Mouse (Mus musculus): ENCODE data around the gene Fam81a.

The Fam81a gene

DNA sequence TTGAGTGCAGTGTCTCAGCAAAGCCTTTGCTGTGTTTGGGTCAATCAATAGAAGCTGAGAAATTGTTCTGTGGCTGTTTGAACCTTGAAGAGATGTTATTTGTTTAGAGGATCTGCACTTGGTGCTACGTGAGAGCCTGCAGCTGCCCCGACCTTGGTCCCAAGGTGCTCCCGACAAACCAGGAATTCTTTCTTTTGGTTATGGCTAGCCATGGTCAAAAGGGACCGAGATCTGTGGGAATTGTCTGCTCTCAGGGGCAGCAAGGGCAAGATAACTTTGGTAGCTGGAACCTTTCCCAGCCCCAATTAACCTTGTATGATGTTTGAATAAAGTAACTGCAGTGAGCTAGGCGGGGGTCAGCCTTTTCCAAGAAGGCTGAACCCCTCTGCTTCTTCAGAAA lies 34.2 kb downstream of the Fam81a start:
- no peak for DNase-seq (ENCODE audit: low read depth)

DNA sequence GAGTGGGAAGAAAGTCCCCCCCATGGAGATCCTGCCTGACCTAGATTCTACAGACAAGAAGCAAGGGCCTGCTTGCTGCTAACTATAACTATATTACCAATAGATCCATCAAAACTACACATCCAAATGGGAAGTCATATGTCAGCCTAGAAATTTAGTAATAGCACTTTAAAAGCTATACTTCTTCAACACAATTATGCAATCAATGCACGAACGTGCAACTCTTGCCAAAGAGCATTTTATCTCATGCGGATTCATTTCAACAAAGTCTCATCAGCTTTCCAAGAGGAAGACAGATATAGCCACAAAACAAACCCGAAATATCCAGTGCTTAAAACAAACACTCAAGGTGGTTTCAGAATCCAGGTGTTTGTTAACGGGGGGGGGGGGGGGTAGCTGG lies 36.8 kb downstream of the Fam81a start:
- no peak for DNase-seq (ENCODE audit: low read depth)

DNA sequence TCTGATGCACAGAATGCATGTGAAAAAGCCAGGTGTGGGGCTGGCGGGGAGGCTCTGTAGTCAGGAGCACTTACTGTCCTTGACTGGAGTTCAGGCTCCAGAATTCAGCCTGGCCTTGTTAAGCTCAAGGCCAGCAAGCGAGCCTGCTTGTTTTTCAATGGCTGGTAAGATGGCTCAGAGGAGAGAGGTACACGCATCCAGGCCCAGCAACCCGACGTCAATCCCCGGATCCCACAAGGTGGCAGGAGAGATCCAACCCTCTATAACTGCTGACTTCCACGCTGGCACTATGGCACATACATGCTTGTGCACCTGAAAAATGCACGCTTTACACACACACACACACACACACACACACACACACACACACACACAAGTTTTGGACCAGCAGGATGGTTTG lies 39.3 kb downstream of the Fam81a start:
- no peak for DNase-seq (ENCODE audit: low read depth)

DNA sequence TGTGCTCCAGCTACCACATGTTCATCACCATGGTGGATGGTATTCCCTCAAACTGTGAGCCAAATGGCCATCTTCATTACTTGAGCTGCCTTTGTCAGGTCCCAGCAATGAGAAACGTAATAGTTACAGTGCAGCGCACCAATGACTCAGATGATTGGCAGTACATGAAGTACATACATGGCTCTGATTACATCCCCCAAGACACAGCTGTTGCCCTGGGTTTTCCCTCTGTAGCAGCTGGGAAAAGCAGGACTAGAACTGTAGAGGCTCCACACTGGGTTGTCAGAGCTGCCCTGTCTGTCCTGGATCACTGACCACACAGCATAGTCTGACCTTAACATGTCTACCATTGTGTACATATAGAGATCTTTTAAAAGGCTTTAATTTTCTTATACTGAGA lies 44.8 kb downstream of the Fam81a start:
- DNase-seq (ENCODE audit: low read depth), result no peak

DNA sequence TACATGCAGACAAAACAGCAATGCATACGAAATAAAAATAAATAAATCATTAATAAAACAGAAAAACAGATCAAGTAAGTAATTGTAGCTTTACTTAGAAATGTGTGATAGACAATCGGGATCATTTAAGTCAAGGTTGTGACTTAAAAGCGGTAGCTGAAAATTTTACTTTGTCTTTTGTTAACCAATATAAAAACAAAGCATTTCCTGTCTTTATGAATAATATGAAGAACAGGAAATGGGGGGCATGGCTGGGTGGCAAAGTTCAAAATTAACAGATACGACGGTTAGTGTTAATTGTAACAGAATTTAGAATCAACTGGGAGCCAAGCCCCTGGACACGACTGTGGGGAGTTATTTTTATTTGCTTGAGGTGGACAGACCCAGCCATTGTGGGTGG lies 47.3 kb downstream of the Fam81a start:
- no peak for DNase-seq (ENCODE audit: low read depth)

DNA sequence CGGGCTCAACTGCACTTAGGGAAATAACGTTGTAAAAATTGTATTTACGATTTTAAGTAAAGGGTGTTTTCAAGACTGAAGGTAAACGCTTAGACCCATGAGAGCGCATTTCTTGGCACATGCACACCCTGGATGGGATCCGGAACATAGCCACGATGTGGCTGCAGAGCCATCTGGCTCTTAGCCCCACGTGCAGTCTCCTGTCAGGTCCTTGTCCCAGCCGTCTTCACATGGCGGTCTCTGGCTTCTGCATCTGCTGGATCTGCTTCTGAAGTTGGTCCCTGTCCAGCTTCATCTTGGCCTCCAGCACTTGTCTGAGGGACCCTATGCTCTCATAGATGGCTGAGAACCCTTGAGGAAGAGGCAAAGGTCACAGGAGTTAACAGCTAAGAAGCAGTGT lies 51.8 kb downstream of the Fam81a start:
- no peak for DNase-seq (ENCODE audit: low read depth)

DNA sequence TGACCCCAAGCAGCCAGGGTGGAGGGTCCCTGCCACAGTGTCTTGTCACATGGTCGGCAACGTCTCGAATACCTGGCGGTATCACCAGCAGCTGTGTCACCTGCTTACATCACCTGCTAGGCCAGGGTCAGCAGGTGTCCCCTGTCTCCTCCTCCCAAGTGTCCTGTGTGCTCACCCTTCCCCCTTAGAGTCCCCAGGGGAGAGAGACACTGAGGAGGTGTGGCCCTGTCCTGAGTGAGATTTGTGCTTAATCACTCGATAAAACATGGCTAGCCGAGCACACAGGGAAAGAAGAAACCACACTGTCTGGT lies 53.6 kb downstream of the Fam81a start:
- DNase-seq (ENCODE audit: low read depth), result no peak

DNA sequence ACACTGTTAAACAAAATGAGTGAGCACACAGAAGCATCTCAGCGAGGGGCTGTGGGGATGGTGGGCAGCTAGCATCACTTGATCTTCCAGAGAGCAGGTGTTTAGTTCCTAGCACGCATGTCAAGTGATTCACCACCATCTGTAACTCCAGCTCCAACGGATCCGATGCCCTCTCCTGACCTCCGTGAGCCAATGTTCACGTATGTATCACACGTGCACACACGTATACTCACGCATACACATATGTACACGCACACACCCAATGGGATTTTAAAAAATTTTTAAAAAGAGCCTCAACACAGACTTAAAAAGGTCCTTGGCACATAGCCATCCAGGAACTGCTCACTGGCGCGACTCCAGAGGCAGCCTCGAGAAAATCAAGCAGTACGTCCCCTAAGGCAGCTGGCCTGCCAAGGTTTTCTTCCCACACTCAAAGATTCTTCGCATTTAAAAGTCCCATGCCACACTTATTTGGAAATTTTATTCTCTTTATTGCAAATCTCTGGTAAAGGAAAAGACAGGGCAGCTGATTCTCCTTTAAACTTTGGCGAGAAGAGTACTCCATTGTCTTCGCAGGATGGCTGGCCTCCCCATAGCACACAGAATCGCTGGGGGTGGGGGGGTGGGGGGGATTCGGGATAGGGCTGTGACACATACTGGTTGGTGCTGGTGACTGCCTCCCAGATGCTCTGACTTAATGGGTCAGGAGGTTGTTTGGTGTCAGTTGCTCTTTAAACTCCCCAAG lies 54.1 kb downstream of the Fam81a start:
- DNase-seq (ENCODE audit: low read depth), result no peak

DNA sequence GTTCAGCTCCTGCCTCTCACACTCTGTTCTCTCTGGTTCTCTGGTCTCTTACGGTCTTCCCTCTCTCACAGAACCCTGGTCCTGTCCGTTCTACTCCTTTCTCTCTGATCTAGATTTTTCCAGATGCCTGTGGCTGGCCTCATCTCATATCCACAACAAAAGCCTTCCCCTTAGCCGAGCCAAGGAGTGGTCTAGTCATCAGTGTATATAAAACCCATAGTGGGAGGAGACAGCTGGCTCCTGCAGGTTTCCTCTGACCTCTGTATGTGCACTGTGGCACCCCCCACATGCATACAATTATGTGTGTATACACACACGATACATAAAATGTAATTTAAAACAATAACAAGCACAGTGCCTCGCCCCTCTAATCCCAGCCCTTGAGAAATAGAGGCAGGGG lies 55.0 kb downstream of the Fam81a start:
- no peak for DNase-seq (ENCODE audit: low read depth)

DNA sequence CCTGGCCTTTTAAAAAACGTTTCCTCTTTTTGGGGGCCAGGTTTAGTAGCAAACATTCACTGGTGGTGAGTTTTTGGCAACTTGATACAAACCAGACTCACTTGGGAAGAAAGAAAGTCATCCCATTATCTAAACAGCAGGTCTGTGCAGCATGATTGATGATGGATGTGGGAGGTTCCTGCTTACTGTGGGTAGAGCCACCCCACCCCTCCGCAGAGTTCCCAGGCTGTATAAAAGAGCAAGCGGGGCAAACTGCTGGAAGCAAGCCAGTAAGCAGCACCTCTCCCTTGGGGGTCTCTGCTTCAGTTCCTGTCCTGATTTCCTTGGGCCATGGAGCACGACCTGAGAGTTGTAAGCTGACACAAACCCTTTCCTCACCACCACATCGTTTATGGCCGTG lies 56.3 kb downstream of the Fam81a start:
- DNase-seq (ENCODE audit: low read depth), result no peak

DNA sequence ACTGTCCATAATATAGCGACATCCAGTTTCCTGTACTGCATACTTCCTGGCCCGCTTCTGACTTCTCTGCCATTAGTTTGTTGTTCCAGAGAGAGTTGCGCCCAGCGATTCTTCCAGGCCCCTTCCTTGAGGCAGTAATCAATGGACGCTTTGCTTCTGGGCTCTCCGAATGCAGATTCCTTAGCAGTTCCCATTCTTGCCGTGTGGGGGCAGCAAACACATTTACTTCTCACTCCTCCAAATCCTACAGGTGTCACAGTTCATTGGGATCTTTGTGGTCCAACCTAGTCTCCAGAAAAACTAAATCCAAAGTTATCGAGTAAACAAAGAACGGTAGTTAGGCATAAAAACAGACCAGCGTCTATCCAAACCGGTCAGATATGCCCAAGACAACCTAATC lies 58.3 kb downstream of the Fam81a start:
- peak; percentile 57 for DNase-seq (ENCODE audit: low read depth)

DNA sequence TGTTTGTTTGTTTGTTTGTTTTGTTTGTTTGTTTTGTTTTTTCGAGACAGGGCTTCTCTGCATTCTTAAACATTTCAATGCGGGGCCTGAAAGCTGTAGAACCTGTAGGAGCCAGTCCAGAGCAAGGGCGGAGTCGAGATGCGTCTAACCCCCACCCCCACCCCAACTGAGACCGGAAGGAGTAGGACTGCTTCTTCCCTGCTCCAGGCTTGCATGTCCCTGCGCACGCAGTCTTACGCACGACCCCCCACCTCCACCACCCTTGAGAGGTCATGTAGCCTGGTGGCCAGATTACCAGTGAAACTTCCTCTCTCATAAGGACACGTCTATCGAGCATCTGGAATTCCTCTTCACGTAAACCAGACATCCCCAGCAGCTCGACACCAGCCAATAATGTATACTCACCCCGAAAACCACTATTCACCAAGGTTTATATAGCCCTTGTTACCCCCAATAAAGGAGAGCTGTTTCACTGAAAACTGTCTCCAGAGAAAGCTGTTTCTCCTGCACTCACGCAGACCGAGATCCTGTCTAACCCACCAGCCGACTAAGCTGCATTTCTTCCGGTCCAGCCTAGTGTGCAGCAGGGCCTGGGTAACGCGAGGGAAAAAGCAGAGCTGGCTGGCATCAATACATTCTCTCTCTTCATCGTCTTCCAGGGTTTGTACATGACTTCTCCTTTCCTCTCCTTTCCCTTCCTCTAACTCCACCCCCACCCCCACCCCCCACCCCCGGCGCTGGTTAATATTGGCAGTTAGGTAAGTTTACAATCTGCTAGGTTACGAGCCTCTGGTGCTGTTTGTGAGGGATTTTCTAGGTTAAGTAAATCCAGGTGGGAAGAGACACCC lies 59.8 kb downstream of the Fam81a start:
- peak; percentile 19 for DNase-seq (ENCODE audit: low read depth)

DNA sequence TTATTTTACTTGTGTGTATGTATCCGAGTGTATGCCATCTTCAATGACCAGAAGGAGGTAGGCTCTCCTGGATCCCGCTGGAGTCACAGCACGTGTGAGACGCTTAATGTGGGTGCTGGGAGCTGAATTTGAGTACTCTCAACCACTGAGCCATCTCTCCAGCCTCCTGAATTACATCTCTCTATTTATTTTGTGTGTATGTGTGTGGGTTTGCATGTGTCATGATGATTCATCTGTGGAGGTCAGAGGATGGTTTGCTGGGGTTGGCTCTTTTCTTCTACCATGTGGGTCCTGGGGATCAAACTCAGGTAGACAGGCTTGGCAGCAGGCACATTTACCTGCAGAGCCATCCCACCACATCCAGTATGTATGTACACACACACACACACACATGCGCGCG lies 60.6 kb downstream of the Fam81a start:
- no peak for DNase-seq (ENCODE audit: low read depth)

DNA sequence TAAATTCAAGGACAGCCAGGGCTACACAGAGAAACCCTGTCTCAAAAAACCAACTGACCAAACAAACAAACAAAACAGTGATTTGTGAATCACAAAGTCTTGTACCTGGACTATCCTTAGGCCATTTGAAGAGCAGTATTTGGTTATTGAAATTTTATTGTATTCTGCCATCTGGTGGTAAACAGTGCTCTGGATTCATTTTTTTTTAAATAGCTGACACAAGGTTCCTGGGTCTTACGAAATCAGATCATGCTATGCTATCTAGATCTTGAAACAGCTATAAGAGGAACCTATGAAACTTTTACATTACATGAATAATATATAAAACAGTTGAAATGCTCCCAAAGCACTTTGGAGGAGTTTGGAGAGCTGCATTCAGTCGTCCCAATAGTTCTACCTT lies 61.4 kb downstream of the Fam81a start:
- peak; percentile 73 for DNase-seq (ENCODE audit: low read depth)

DNA sequence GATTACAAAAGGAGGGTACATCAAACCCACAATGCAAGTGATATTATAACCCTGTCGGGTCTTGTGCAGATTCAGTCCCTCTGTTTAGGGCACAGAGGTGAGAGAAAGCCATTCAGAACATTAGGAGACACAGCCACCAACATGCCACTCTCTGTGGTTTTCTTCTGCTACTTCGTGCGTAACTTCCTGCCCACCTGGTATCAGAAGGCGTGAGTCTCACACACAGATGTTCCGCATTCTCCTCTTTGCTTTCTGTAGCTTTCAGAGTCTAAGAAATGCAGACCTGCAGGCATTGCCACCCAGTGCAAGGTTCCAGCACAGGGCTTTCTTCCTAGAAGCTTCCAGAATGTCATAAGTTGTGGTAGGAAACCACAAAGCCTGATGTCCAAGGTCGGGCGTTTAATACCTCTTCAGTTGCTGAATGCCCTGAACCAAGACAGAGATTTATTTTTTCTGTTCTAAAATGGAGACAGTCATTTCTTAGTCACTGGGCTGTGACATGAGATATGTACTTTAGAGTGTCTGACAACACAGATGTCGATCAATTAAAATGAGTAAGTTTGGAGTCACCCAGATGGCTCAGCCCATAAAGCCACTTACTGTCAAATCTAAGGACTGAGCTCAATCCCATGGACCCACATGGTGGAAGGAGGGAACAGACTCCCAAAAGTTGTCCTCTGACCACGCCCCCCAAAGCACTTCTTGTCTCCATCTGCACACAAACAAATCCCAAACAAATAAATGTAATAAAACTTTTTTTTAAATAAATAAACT lies 62.1 kb downstream of the Fam81a start:
- DNase-seq (ENCODE audit: low read depth), result peak; percentile 78

DNA sequence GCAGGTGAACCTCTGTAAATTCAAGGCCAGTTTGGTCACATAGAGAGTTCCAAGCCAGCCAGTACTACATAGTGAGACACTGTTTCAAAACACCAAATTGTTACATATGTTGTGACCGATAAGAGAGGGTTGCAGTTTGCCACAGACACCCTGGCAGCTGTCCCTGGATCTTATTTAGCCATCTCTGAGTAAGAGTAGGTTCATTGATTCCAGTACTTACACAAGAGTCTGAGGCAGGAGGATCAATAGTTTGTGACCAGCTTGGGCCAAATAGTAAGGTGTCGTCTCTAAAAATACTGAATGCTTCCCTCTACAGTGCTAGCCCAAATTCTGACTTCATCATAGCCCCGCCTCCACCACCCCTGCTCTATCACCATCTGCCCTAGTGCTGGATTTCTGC lies 64.3 kb downstream of the Fam81a start:
- DNase-seq (ENCODE audit: low read depth), result no peak

DNA sequence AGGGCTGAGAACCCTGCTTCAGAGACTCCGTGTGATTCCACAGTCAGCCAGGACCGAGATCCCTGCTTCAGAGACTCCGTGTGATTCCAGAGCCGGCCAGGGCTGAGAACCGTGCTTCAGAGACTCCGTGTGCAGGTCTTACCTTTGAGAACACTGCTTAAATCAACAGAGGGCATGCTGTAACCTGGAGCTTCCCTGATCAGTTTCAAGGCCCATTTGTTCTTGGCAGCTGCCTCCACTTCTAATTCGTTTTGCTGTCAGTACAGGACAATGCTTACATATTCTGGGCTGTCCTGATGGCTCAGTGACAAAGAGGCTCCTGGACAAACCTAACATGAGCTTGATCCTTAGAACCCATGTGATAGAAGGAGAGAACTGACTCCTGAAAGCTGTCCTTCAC lies 65.2 kb downstream of the Fam81a start:
- DNase-seq (ENCODE audit: low read depth), result no peak

DNA sequence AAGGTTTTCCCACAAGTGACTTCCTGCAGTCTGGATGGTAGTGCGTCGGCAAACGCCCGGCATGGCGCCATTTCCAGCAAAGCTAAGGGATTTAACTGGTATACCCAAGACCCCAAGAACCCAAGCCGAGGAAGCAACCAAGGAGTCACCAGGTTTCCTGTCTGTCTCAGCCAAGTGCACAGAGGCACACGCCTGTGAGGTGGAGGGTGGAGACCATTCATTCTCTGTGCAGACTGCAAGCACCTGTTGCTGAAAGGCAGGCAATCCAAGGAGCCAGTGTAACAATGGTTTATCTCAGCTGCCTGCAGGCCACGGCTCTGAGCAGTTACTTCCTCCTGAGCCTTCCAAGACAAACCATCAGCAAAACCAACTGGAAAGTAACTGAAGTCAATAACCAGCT lies 70.0 kb downstream of the Fam81a start:
- no peak for DNase-seq (ENCODE audit: low read depth)

DNA sequence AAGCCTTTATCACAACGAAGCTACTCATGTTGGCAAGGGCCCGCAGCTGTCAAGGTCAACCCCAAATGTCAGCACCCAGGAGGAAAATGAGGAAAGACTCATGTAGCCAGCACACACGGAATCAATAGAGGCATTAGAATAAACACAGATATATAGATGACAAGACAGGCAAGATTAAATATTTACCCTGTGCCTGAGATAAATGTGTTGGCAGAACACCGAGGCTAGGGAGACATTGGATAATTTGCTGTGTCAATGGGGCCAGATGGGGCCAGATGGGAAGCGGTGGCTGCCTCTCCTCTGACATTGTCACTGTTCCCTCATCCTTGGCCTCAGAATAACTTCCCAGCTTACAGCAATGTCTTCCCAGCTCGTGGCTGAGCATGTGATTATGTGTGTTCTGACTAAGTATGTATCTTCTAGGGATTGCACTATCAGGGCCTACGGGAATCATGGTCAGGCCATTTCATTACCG lies 72.4 kb downstream of the Fam81a start:
- no peak for DNase-seq (ENCODE audit: low read depth)

DNA sequence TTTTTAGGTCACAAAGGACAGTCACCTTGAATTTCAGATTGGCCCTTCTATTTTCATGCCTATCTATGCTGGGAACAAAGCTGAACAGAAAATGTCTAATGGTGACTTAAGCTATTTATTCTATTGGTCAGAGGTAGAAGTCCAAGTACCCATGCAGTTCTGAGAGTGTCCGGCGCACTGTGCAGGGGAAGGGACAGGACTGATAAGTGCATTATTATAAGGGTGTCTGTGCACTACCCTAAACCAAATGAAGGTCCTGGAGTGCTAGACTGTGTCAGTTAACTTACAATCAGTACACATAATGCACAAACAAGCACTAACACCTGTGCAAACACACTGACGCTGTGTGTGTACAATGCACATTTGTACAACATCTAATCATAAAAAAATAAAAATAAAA lies 74.9 kb downstream of the Fam81a start:
- DNase-seq (ENCODE audit: low read depth), result no peak

DNA sequence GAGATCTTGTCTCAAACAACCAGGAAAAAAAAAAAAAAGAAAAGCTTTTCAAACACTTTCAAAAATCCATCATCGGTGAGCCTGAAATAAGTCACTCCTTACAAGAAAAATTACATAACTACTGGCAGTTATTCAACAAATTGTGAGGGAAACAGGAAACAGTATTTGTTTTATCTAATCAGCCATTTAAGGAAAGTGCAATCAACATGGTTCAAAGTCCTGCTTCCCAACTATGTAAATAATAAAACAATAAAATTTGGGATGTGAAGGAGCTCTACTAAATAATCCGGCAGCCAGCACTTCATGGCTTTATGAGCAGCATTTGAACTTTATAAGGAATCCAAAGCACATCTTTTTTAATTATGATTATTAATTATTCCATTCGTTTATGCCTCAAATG lies 80.3 kb downstream of the Fam81a start:
- DNase-seq (ENCODE audit: low read depth), result no peak

DNA sequence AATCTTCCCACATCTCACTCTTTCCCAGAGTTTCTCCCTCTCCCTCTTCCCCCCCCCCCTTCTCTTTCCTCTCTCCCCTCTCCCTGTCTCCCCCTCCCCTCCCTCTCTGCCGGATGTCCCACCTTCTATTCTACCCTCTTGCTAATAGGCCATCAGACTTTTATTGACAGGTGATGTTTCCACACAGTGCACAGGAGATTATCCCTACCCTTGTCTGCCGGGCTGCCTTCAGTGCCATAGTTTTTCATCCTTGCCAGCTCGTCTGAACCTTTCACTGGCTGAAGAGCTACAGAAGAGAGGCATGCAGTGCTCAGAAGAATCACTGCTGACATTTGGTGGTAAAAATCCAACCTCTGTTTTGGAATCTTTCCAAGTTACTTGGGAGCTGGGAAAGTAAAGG lies 88.9 kb downstream of the Fam81a start:
- no peak for DNase-seq (ENCODE audit: low read depth)

DNA sequence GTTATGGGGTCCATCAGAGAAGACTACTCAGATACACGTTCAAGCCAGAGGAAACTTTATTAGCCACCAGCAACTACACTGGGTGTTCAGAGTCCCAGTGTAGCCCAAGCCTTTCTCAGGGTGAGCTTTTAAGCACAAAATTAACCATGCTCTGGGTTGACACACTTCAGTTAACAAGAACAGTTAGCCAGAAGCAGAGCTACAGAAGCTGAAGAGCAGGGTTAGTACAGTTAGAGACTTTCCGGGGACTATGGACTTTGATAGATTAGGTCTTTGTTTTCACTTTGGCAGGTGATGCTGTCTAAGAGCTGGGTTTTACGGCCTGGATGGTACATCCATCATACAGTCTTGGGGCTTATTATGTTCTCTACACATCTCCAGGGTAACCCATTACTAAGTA lies 89.6 kb downstream of the Fam81a start:
- no peak for DNase-seq (ENCODE audit: low read depth)
